Mouse (Mus musculus) cerebral cortex, adult 2 months (tissue): ENCODE measurements around the gene Gm20431.

Source experiments
- WGBS: fragments of 180-500 bp; shearing (Covaris S2); methylation state at CpG from one replicate; pipeline ENCODE4 v1.1.7; 2018; 5-methylcytosine and 5-hydroxymethylcytosine counted together

The Gm20431 gene

DNA sequence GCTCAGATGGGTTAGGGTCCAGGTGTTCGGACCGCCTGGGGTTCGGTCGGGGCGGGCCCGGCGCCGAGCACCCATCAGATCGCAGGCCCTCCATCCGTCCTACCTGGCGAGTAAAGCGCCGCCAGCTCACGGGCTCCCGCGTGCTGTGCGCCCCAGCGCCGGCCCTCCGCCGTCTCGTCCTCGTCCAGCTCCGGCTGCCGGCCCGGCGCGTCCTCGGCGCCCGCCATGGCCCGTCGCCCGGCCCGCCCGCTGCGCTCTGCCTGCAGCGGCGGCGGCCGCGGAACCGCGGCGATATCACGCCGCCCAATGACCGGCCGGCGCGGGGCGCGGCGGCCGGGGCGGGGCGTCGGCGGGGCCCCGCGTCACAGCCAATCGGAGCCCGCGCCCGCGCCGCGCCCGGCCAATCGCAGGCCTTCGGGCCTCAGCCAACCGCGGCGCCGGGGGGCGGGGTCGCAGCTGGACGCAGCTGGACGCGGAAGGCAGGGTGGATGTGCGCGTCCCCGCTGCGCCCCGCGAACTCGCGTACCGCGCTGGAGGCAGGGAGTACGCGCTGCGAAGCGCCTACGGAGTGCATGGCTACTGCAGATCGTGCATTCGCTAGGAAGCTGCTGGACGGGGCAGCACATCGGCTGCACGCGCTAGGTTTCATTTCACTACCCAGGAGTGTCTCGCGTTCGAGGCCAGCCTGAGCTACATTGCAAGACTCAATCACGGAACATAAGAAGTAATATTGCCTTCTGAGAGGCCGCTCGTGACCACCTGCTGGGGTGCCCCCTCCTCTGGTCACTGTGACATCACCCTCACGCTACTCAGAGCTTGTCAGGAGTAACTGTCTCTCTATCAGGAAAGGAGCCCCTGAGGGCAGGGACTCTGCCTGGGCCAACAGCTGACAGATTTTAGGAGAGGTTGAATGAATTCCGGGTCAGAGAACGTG, at the start of gene Gm20431:
Gm20431 (minus strand) TSS at position 227 of the 934 bp plus-strand sequence.
- 1% methylated on average over 109 of the region's 110 CpGs for WGBS

DNA sequence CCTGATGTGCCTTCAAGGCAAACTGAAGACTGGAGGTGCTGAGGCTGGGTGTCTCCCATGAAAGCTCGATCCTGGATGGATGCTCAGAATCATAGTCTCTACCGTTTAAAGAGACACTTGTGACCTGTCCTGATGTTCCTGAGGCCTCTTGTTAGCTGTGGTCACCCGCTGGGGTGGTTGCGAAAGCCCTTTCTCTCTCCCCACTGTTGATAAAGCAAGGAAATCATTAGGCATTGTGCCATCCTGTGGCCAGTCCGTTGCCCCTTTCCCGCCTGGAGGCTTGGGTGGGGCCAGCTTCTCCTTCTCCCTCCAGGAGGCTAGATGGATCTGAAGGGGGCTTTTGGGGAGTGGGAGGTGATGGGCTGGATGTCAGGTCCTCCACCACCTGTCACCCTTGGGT, 49.3 kb upstream of the Gm20431 start:
- WGBS = 73% methylated on average over 6 of the region's 6 CpGs

DNA sequence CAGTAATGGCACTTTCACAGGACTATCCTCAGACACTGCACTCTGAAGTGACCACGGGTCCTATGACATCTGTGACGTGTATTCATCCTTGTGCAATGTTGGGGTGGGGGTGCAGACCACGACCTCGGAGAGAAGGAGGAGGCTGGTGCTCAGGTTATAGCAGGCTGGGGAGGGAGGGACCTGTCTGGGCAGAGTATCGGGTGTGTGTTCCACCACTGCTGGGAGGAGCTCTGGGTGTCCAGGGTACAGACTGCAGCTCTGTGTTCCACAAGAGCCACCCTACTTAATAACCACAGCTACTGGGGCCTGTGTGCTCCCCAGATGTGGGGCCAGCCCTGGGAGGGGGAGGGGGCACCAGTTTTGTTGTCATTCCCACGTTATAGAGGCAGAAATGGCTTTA, 48.7 kb upstream of the Gm20431 start:
- WGBS = 80% methylated on average over 6 of the region's 6 CpGs

DNA sequence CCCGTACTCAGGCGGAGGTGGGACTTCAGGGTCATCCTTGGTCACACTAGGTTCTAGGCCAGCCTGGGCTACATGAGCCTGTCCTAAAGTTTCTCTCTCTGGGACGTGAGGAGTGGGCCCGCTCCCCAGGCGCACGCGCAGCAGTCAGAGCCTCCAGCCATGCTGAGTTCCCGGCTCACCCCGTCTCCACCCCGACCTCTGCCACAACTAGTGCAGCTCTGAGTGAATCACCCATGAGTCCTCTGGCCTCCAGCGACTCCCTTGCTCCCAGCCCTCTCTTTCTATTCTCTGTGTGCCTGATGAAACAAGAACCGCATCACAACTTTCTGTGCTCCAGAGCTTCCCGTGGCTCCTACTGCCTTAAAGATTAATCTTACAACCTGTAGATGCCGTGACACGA, 47.1 kb upstream of the Gm20431 start:
- WGBS = 81% methylated on average over 15 of the region's 15 CpGs

DNA sequence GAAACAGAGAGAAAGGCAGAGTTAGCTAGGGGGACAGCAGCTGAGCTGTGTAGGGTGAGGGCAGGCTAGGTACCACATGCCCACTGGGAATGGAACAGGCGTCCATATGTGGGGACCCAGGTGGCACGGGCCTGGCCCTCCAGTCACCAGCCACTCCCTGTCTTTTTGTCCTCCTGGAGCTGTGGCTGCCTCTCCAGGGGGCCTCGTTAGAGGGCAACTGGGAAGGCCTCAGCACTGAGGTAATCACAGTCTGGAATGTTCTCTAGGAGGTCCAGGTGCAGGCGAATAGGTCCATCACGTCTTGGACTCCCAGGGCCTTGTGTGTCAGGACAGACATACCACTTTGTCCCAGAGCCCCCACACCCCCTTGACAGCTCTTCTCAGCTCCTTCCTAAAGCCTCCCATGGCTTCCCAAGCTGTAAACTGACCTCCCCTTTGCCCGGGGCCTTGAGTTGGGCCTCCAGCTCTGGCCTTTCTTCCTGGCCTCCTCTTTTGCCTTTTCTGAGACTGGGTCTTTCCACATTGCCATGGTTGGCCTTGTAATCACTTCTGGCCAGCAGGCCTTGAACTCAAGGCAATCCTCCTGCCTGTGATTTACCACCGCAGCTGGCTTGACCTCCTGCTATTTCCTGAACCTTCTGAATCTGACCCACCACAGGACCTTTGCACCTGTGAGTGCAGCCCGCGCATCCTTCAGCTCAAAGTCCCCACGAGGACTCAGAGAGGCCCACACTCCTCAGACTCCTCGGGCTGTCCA, 45.1 kb upstream of the Gm20431 start:
- WGBS = 93% methylated on average over 11 of the region's 11 CpGs

DNA sequence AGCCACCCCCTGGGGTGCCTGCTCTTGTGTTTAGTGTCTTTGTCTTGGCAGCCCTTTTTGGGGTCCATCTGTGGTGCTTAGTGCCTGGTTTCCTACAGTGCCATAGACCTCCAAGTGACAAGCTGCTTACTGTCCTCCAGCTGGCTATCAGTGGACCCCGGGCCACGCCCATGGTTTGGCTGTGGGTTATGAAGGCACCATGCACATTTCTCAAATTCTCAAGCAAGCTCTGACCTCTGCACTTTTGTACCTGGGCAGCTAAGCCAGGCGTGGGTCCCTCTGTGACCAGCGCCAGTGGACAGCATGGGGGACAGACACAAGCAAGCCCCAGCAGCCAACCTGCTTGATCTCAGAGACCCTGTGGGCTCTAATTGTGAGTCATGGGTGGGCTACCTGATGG, 43.1 kb upstream of the Gm20431 start:
- 96% methylated on average over 4 of the region's 4 CpGs for WGBS

DNA sequence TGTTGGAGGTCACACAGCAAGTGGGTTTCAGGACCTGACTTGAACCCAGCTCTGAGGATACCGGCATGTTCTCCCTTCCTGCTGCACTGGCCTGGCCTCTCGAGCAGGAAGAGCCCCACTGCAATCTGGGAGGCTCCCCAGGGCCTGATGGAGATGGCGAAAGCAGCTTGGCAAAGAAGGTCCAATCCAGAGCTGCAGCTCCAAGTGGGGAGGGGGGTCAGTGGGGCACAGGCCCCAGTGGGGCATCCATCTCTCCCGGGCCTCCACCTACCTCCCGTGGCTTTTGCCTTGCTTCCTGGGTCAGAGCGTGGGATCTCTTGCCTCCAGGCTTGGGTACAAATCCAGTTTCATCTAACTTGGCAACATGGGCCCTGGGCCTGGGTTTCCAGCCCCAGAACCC, 40.8 kb upstream of the Gm20431 start:
- WGBS = 90% methylated on average over 6 of the region's 6 CpGs

DNA sequence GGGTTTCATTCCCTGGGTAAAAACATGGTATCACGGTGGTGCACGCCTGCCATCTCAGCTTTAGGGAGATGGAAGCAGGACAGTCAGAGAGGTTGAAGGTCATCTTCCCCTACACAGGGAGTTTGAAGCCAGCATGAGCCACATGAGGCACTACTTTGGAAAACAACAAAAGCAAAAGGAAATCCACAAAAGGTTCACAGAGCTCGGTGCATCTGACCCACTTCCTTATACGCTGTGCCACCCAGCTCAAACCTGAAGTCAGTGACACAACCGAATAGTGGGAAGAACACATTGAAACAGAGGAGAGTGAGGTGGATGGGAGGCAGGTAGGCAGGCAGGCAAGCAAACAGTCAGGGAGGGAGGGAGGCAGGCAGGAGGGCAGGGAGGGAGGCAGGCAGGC, 40.2 kb upstream of the Gm20431 start:
- 75% methylated on average over 5 of the region's 5 CpGs for WGBS

DNA sequence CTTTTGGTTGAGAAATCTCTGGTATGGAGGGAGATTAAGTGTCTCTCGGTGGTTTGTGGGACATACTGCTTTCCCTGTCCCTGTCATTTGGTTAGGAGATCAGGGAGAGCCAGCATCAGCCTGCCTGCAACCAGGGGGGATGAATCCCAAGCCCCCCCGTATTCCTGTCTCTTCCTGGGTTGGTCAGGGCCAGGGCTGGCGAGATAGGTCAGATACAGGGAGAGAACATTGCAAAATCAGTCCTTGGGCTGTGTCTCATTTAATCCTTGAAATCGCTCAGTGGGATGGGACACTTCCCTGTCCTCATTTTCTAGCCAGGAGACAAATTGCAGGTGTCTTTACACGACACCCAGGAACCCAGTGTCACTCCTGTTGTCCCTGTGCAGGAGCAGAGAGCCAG, 38.7 kb upstream of the Gm20431 start:
- WGBS = 85% methylated on average over 5 of the region's 5 CpGs

DNA sequence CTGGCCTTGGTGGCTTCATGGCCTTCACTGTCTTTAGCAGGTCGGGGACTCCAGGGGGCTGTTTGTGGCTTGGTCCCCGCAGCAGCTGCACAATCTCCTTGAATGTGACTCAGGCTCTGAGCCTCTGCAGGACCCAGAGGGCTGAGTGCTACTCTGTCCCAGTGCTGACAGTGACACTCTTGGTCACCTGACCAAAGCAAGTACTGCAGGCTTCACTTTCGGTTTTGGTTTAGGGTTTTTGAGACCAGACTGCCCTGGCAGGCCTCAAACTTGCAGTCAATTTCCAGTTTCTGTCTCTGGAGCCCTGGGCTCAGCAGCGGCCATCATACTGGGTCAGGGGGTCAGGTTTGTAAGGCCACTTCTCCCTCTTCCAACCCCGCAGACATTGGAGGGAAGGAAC, 36.6 kb upstream of the Gm20431 start:
- WGBS = 68% methylated on average over 5 of the region's 5 CpGs

DNA sequence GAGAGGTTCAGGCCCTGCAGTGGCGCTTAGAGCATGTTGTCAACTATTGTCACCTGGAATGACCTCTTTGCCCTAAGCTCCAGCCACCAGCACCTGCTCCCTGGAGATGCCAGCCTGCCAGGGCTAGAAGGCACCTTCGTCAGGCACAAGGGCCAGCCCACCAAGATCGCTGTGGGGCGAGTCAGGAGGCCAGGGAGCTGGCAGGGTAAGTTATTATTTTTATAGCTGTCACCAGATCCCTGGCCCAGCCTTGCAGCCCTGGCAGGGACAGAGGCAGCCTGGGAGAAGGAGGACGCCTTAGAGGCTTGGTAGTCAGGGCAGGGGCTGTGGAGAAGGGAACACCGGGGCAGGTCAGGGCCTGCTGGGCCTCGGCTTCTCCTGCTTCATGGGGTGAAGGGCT, 34.8 kb upstream of the Gm20431 start:
- WGBS = 89% methylated on average over 7 of the region's 7 CpGs

DNA sequence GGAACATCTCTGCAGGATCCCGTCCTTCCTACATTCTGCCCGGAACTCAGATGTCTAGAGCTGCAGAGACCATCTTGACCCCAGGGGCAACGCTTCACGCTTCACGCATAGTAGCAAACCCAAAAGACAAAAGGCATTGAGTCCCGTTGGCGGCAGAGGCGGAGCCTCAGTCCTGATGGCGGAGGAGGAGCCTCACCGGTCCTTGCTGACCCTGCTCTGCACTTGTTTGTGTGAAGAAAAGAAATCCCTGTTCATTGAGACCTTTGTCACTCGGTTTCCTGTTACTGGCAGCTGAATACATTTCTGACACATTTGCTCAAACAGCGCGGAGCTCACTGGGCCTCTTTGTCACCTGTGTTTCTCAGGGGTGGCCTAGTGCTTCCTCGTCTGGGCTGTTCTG, 34.2 kb upstream of the Gm20431 start:
- WGBS = 93% methylated on average over 14 of the region's 14 CpGs

DNA sequence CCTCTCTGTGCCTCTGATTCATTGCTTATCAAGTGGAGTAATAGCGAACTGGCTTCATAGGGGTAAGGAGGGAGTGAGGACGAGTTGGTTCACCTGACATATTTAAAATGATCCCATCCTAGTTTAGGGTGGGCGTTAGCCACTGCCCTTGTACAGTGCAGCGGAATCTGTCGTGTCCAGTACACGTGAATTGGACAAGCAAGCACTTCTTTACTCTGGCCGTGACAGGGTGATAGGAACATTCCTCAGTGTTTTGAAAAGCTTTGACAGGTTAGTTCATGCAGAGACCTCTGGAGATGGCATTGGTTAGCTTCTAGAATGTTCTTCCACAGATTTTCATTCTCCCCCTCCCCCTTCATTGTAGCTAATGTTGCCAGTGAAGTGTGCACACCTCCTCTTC, 33.7 kb upstream of the Gm20431 start:
- WGBS = 97% methylated on average over 7 of the region's 7 CpGs

DNA sequence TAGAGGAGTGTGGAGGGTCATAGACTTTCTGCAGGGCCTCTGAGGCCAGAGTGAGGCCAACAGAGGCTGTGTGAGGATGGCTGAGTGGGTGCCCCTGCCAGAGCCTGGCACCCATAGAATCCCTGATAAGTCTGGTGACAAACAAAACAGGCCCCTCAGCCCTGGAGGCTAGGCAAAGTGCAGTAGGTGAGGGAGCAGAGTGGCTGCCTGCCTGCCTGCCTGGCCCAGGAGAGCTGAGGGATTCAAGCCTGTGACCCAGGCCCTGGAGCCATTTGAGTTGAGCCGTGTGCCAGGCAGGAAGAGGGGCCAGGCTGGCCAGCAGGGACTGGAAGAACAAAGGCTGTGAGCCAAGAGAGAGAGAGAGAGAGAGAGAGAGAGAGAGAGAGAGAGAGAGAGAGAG, 32.9 kb upstream of the Gm20431 start:
- WGBS = 41% methylated on average over 1 of the region's 1 CpGs

DNA sequence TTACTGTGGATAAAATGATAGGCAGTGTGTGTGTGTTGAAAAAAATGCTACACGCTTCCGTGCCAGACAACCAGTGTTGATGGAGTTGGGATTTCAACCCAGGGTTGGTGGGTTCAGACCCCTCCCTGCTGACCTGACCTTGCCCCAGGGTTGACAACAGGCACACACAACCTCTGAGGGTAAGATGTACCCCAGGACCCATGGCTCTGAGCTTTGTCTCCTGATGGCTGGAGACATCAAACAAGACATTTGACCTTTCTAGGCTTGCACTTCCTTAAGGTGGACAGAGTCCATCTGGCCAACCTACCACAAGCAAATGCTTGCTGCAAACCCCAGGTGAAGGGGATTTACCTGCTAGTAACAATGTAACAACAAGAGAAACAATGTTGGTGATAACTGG, 32.2 kb upstream of the Gm20431 start:
- WGBS = 92% methylated on average over 2 of the region's 2 CpGs

DNA sequence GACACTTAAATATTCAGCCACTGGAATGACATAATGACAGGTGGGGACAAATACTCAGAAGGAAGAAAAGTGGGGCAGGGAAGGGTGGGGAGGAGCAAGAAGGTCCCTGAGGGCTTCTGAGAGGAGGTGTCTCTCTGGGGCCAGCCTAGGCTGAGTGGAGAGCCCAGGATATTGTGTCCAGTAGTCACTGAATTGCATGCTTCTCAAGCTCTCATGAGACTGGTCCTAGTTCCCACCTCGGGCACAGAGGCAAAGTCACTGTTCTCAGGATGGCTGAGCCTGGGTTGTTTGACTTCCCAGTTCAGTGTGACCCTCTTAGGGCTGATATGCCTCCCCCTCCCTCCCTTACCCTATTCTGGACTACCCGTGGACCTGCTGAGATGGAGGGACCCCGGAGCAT, 31.5 kb upstream of the Gm20431 start:
- WGBS = 77% methylated on average over 3 of the region's 3 CpGs

DNA sequence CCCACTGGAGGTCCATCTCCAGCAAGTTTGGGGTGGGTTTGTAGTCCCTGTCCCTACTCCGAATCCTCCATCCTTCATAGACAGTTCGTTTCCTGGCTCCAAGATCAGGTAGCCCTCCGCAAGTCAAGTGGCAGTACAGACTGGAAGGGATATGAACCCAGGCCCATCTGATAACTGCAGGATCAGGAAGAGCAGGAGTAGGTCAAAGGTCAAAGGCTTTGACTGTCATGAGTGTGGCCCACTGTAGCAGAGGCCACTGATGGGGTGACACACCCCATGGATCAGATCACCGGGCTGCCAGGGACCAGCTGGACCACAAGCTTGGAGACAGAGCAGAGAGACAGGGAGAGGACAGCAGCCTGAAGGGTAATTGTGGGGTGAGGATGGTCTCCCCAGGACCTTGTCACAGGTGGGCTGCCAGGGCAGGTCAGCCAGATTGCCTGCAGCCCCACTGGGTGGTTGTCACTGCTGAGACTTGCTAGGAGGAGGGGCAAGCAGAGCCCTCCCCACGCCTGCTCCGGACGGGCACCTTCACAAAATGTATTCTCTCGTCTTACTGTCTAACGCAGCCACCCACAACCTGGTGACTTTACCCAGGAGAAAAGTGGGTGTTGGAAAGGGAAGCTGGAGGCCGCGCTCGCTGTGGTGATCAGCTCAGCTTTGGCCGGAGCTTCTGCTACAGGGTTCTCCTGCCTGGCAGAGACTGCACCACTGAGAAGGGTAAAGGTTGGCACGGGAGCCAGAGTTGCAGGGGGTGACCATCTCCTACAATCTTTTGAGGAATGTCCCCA, 30.8 kb upstream of the Gm20431 start:
- 69% methylated on average over 14 of the region's 14 CpGs for WGBS

DNA sequence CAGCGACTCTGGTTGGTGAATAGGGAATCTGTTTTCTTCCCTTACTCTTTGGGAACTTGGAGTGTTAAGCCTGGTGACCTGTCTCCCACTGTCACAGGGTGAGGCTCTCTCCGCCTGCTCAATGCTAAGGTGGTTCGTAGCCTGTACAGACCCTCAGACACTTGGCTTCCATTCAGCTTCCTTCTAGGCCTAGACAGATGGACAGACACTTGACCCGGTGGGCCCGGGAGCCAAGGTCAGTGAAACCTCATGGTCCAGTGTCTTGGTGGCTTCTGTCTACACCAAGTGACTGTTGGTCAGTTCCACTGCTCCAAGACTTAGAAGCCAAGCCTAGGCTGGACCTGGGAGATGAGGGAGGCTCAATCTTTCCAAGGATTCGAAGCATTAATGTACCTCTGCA, 30.1 kb upstream of the Gm20431 start:
- WGBS = 86% methylated on average over 6 of the region's 6 CpGs

DNA sequence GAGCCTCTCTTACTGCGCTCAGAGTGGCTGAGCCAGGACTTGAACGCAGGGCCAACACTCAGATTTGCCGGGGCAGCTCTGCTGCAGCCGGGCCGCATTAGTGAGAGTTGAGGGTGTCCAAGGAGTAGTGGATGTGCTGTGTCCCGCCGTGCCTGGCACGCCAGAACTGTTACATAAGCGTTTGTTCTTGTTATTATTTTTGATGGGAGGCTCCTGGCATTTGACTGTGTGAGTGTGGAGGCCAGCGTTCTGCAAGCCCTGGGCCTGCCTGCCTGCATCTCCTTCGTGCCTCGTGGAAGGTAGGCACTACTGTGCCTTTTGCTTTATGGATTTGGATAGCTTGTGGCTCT, 29.6 kb upstream of the Gm20431 start:
- WGBS = 72% methylated on average over 12 of the region's 12 CpGs

DNA sequence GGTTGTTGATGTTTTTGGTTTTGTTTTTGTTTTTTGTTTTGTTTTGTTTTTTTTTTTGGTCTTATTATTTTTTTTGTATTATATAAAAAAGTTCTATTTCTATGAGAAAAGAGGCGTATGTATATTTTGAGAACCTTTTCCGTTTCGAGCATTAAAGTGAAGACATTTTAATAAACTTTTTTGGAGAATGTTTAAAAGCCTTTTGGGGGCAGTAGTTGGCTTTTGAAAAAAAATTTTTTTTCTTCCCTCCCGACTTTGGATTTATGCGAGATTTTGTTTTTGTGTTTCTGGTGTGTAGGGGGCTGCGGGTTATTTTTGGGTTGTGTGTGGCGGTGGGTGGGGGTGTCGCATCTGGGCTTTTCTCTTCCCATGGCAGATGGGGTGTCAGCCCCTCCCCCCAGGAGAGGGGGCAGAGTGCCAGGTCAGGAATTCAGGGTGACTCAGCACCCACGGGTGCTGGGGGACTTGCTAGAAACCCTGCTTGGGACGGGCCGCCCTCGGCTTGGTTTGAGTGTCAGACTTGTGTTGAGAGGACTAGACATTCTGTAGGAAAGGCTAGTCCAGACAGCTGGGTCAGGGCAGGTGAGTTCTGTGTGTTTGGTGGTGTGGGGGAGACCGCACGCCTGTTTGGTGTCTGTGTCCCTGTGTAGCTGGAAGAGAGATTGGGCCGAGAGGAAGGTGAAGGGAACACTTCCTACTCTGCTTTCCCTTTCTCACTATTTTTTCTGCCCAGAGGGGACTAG, 29.1 kb upstream of the Gm20431 start:
- 37% methylated on average over 15 of the region's 15 CpGs for WGBS

DNA sequence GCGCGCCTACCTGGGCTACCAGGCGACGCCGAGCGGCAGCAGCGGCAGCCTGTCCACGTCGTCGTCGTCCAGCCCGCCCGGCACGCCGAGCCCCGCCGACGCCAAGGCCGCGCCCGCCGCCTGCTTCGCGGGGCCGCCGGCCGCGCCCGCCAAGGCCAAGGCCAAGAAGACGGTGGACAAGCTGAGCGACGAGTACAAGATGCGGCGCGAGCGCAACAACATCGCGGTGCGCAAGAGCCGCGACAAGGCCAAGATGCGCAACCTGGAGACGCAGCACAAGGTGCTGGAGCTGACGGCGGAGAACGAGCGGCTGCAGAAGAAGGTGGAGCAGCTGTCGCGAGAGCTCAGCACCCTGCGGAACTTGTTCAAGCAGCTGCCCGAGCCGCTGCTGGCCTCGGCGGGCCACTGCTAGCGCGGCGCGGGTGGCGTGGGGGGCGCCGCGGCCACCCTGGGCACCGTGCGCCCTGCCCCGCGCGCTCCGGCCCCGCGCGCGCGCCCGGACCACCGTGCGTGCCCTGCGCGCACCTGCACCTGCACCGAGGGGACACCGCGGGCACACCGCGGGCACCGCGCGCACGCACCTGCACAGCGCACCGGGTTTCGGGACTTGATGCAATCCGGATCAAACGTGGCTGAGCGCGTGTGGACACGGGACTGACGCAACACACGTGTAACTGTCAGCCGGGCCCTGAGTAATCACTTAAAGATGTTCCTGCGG, 28.4 kb upstream of the Gm20431 start, which contains the start of gene Tmem189:
Tmem189 (minus strand) TSS at position 322 of the 718 bp plus-strand sequence.
- under 1% methylated on average over 99 of the region's 99 CpGs for WGBS
